Mouse (Mus musculus): ENCODE results near the gene H2-D1.

DNA sequence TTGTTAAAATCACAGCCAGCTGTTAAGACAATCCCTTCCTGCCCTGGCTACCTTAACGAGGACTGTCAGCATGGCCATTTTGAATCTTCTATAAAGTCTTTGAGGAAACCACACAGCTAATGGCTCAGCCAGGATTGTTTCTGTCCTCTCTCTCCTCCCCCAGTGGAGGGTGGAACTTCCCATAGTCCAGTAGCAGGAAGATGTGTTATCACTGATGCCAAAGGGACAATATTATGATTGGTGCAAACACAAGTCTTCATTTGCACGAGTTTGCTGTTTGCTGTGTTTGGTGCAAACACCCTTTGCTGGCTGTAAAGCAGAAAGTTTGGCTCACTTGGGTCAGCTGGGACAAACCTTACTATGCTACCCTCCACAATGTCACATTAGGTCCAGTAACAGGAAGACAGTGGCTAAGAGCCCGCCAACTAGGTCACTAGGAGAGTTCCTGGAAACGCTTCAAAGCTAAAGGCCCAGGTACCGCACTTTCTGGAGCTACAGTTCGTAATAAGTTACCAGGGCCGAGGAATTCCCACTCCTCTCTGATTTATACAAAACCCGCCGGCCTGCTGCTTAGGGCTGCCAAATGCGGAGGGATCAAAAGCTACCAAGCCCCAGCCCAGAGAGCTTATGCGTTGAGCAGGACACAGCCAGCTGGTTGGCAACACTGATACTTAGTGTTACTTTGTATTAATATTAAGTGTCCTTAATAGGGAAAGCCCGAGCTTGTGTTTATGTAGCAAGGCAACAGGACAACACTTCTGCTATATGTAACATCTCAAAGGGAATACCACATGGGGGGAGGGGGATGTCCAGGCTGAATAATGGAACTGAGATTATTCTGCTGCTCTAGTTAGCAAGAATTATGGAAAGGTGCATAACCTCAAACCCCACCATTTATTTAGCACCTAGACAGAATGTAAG lies 21.9 kb upstream of the H2-D1 start:
- TF ChIP-seq CTCF (IDR thresholded peaks at IDR 0.05; ENCODE audit: extremely low read depth, insufficient read depth, low read length) (no peak), POLR2A (IDR thresholded peaks at IDR 0.05; ENCODE audit: extremely low read depth, insufficient read depth, low read length) (no peak)
